Mouse (Mus musculus): ENCODE measurements around the gene Scube3. TPM values are rescaled to one million over a fixed set of nuclear protein-coding genes. Genes with fewer than 3 reads are reported as not detected.

Gene Scube3
- polyA plus RNA-seq, 1 experiment, result 26.5 TPM

DNA sequence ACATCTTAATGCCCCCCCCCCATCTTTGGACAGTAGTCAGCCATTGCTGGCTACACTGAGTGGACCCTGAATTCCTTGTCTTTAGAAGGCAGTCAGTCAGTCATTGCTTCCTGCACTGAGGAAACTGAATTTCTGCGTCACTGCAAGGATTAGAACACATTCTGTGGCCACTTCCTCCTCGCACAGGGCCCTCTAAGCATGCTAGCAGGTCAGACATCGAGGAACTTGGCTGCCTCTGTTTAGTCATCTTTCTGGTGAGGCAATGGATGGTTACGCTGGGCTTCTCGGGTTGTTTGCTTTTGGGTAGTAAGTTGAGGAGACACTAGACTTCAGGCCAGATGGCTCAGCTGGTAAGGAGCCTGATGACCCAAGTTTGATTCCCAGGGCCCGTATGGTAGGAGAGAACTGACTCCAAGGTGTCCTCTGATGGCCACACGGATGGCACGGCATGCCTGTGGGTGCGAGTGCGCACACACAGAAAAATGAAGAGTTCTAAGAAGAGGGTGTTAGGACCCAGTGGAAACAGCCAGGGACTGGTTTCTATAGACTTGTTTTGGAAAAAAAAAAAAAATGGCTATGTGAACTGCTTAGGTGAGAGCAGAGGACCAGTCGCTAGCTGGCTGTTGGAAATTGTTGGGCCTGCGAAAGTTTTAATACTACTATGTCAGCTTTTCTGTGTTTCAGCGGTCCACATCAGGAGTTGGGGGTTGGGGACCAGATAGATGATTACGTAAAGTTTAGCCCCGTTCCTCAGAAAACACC, 39.0 kb downstream of the Scube3 start:
- TF ChIP-seq CTCF (IDR thresholded peaks at IDR 0.05; ENCODE audit: borderline replicate concordance, extremely low read depth, insufficient read depth, insufficient read length), result no peak
- no peak for TF ChIP-seq POLR2A (IDR thresholded peaks at IDR 0.05; ENCODE audit: borderline replicate concordance, extremely low read depth, insufficient read depth, insufficient read length, poor library complexity, severe bottlenecking)
- no peak for DNase-seq (ENCODE audit: low read depth)

DNA sequence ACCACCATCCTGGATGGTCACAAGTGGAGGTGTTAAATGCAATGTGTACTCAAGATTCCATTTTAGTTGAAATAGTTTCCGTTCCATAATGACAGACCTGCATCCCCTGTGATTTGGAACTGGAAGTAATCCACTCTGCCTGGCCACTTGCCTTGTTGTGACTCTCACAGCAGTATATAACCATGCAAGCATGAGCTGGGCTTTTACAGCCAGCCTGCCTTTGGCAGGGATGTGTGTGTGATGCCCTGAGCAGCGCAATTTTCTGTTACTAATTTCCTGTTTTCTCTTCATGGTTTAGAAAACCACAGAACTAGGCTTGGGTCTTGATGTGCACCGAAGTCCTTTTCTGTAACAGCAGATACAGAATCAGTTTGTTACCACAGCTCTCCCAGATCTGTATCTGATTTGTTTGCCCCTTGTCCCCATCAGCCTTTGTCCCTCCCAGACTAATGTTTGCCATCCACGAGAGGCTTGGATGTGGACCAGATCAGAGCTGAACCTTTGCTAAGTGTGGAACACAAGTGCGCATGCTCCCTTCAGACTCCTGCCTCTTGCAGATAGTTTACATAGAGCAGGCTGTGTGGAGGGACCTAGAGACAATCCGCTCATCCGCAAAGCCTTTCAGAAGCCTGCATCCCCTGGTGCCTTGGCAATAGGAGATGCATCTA, 43.2 kb downstream of the Scube3 start:
- TF ChIP-seq CTCF (IDR thresholded peaks at IDR 0.05; ENCODE audit: borderline replicate concordance, extremely low read depth, insufficient read depth, insufficient read length), result no peak
- TF ChIP-seq POLR2A (IDR thresholded peaks at IDR 0.05; ENCODE audit: borderline replicate concordance, extremely low read depth, insufficient read depth, insufficient read length, poor library complexity, severe bottlenecking), result no peak
- DNase-seq (ENCODE audit: low read depth), result peak; percentile 29

DNA sequence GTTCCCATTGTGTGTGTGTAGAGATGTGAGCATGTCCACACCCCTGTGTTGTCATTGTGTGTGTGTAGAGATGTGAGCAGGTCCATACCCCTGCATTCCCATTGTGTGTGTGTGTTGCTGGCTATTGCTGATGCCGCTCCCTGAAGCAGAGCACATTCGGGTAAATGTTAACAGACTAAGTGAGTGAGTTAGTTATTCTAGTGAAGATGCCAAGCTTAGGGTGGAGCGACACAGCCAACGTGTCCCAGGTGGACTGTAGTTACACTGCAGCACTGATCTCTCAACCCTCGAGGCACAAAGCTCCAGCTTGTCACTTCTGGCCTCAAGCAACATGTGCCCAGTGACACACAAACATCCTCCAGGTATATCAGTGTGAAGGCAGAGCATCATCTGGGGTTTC, 46.4 kb downstream of the Scube3 start:
- no peak for DNase-seq (ENCODE audit: low read depth)

DNA sequence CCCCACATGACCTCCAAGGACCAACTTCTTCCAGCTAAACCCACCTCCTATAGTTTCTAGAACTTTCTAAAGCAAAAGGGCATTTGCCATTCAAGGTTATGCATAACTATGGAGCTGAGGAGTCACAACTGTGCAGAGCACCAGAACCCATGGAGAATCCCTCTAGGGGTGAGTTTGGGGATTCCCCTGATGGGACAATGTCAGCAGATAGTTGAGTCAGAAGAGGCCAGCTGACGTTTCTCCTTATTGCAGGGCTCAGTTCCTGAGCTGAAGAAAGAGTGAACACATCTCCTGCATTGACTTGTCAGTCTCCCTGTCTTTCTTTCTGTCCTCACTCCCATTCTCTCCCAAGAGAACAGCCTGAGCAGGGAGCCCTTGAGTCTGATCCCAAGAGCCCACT, 50.8 kb downstream of the Scube3 start:
- no peak for TF ChIP-seq CTCF (IDR thresholded peaks at IDR 0.05; ENCODE audit: borderline replicate concordance, extremely low read depth, insufficient read depth, insufficient read length)
- TF ChIP-seq POLR2A (IDR thresholded peaks at IDR 0.05; ENCODE audit: borderline replicate concordance, extremely low read depth, insufficient read depth, insufficient read length, poor library complexity, severe bottlenecking), result no peak
- DNase-seq (ENCODE audit: low read depth), result no peak

More for the DNA sequence above, 46.4 kb downstream of the Scube3 start:
- no peak for TF ChIP-seq CTCF (IDR thresholded peaks at IDR 0.05; ENCODE audit: borderline replicate concordance, extremely low read depth, insufficient read depth, insufficient read length)
- TF ChIP-seq POLR2A (IDR thresholded peaks at IDR 0.05; ENCODE audit: borderline replicate concordance, extremely low read depth, insufficient read depth, insufficient read length, poor library complexity, severe bottlenecking), result no peak

DNA sequence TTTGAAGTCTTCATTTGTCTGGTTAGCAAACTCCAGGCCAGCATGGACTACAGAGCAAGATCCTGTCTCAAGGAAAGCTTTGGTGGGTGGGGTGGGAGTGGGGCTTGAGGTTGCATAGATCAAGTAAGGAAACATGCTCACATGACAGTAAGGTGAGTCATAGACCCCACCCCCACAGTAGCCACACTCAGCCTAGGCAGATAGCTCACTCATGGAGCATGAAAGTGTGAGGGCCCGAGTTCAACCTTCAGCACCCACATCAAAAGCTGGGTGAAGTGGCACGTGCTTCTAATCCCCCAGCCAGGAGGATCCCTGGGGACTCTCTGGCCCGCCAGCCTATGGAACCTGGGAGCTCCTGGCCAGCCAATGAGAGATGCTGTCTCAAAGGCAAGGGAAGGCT, 51.6 kb downstream of the Scube3 start:
- TF ChIP-seq CTCF (IDR thresholded peaks at IDR 0.05; ENCODE audit: borderline replicate concordance, extremely low read depth, insufficient read depth, insufficient read length), result no peak
- no peak for TF ChIP-seq POLR2A (IDR thresholded peaks at IDR 0.05; ENCODE audit: borderline replicate concordance, extremely low read depth, insufficient read depth, insufficient read length, poor library complexity, severe bottlenecking)
- DNase-seq (ENCODE audit: low read depth), result no peak

DNA sequence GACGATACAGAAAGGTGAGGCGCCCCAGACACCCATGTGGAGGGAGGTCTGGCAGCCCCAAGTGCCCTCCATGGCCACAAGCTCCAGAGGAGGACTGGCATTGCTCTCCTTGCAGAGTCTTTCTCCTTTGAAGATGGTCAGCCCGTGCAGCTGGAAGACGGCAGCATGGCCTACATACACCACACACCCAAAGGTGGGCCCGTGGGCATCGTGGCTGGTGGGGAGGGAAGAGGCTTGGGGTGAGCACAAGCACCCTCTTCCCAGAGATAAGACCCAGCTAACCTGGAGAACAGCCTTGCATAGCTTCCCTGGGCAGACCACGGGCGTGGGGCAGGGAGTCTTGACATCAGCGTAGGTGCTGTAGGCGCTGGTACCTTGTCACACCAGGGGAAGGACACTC, 53.1 kb downstream of the Scube3 start:
- no peak for TF ChIP-seq POLR2A (IDR thresholded peaks at IDR 0.05; ENCODE audit: borderline replicate concordance, extremely low read depth, insufficient read depth, insufficient read length, poor library complexity, severe bottlenecking)
- no peak for TF ChIP-seq CTCF (IDR thresholded peaks at IDR 0.05; ENCODE audit: borderline replicate concordance, extremely low read depth, insufficient read depth, insufficient read length)
- DNase-seq (ENCODE audit: low read depth), result no peak

DNA sequence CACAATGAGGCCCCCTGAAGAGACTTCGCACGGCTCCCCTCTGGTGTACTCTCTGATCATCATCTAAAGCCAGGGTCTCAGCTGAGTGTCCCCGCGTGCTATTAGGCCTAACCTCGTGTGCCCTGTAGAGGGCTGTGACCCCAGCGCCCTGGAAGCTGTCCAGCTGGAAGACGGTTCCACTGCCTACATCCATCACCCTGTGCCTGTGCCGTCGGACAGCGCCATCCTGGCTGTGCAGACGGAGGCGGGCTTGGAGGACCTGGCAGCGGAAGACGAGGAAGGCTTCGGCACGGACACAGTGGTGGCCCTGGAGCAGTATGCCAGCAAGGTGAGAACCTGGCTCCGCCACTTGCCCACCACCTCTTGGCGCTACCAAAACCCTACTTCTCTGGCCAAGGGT, 55.7 kb downstream of the Scube3 start:
- no peak for DNase-seq (ENCODE audit: low read depth)
- no peak for TF ChIP-seq POLR2A (IDR thresholded peaks at IDR 0.05; ENCODE audit: borderline replicate concordance, extremely low read depth, insufficient read depth, insufficient read length, poor library complexity, severe bottlenecking)
- TF ChIP-seq CTCF (IDR thresholded peaks at IDR 0.05; ENCODE audit: borderline replicate concordance, extremely low read depth, insufficient read depth, insufficient read length), result no peak

DNA sequence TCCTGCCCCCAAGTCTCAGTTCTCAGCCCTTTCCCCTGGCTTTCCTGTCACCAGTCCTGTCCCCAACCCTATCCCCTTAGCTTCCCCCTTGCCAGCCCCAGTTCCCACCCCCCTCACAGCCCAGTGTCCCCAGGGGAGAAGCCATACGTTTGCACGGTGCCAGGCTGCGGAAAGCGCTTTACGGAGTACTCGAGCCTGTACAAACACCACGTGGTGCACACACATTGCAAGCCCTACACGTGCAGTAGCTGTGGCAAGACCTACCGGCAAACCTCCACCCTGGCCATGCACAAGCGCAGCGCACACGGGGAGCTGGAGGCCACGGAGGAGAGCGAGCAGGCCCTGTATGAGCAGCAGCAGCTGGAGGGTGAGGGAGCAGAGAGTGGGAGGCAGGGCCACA, 60.0 kb downstream of the Scube3 start:
- TF ChIP-seq CTCF (IDR thresholded peaks at IDR 0.05; ENCODE audit: borderline replicate concordance, extremely low read depth, insufficient read depth, insufficient read length) (no peak), POLR2A (IDR thresholded peaks at IDR 0.05; ENCODE audit: borderline replicate concordance, extremely low read depth, insufficient read depth, insufficient read length, poor library complexity, severe bottlenecking) (no peak)

DNA sequence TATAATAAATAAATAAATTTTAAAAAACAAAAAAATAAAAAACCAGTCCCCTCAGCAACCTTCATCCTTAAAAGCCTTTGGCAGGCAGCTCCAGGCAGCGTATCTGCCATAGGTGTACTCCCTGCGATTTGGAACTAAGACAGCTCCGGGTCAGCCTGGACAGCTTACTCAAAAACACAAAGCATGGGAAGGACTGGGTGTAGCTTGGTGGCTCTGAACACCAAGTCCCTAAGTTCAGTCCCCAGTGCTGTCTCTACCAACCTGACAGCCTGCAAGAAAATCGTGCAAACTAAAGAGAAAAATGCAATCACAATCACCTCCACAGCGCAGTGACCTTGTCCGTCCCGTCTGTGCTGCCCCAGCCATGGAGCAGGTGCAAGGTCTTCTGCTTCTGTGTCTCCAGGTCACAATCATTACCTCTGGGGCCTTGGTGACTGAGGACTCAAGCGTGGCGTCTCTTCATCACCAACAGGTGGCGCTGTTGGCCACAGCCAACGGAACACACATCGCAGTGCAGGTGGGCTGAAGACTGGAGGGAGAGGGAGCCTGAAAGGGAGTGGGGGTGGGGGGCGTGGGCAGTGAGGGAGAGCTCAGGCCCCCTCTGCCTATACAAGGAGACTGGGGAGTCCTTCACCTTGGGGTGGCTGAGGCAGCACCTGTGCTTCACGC, 62.2 kb downstream of the Scube3 start:
- TF ChIP-seq POLR2A (IDR thresholded peaks at IDR 0.05; ENCODE audit: borderline replicate concordance, extremely low read depth, insufficient read depth, insufficient read length, poor library complexity, severe bottlenecking) (no peak), CTCF (IDR thresholded peaks at IDR 0.05; ENCODE audit: borderline replicate concordance, extremely low read depth, insufficient read depth, insufficient read length) (peak; percentile 91)
- DNase-seq (ENCODE audit: low read depth), result peak; percentile 67

More for the DNA sequence above, 60.0 kb downstream of the Scube3 start:
- no peak for DNase-seq (ENCODE audit: low read depth)

DNA sequence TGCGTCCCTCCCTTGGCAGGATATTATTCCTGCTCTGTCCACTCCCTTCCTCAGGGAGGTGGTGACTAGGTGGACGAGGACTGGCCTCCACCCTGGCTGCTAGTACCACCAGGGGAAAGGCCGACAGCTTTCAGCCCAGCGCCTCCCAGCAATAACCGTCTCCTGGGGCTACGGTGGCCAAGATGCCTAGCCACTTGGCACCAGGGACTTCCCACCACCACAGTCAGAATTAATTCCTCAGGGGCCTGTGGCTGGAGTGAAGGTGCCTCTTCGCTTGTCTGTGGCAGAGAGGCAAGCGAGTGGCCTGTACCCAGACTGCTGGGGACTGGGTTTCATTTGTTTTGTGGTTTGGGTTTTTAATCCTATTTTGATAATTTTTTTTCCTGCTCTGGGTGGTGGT, 63.5 kb downstream of the Scube3 start:
- DNase-seq (ENCODE audit: low read depth), result no peak
- TF ChIP-seq POLR2A (IDR thresholded peaks at IDR 0.05; ENCODE audit: borderline replicate concordance, extremely low read depth, insufficient read depth, insufficient read length, poor library complexity, severe bottlenecking) (no peak), CTCF (IDR thresholded peaks at IDR 0.05; ENCODE audit: borderline replicate concordance, extremely low read depth, insufficient read depth, insufficient read length) (no peak)

DNA sequence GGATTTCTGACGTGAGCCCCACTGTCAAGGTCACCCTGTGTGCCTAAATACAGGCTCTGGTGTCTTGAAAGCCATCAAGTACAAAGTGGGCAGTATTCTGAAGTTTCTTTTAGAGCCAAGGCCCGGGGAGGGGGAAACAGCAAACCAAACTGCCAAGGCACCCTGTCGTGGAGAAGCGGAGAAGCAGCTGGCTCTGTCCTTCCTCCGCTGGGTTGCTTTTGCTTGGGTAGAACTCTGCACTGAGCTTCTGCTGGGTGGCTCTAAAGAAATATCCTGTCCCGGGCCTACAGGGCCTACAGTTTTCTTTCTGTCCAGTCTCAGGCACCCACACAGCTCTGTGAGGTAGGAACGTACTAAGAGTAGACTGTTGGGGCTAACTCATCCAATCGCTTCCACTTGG, 65.2 kb downstream of the Scube3 start:
- DNase-seq (ENCODE audit: low read depth), result no peak
- TF ChIP-seq CTCF (IDR thresholded peaks at IDR 0.05; ENCODE audit: borderline replicate concordance, extremely low read depth, insufficient read depth, insufficient read length) (no peak), POLR2A (IDR thresholded peaks at IDR 0.05; ENCODE audit: borderline replicate concordance, extremely low read depth, insufficient read depth, insufficient read length, poor library complexity, severe bottlenecking) (no peak)
